Mouse (Mus musculus) heart, embryonic 10.5 days (tissue): ENCODE measurements at regions not wholly inside any gene's neighbourhood (a gene's known extent, or its start where the extent isn't known, plus 50 kb on each side); places are given as distances from the start of the nearest gene placed in this dataset.
A peak's percentile ranks its signal among the peaks of the same experiment; 100 is the strongest.

ENCODE experiments used
- DNase-seq: peaks from one replicate; pipeline ENCODE4 v3.0.0-alpha.2; 2017; ENCODE audit warnings: low spot score
- H3K27ac ChIP-seq: fragments of 300-500 bp; sonication (generic); 2 replicates; pipeline ENCODE4 v1.5.1; 2016; ENCODE audit warnings: mild to moderate bottlenecking
- H3K27me3 ChIP-seq: fragments of 300-500 bp; sonication (generic); 2 replicates; pipeline ENCODE4 v1.6.1; 2016; ENCODE audit warnings: mild to moderate bottlenecking; ENCODE audit not compliant: poor library complexity, insufficient read depth, severe bottlenecking
- H3K36me3 ChIP-seq: fragments of 300-500 bp; sonication (generic); 2 replicates; pipeline ENCODE4 v1.6.1; 2016; ENCODE audit warnings: mild to moderate bottlenecking, moderate library complexity
- H3K4me1 ChIP-seq: fragments of 300-500 bp; sonication (generic); 2 replicates; pipeline ENCODE4 v1.6.1; 2016; ENCODE audit warnings: mild to moderate bottlenecking
- H3K4me3 ChIP-seq: fragments of 300-500 bp; sonication (generic); 2 replicates; pipeline ENCODE4 v1.5.1; 2016; ENCODE audit warnings: mild to moderate bottlenecking, moderate library complexity
- H3K9me3 ChIP-seq: fragments of 300-500 bp; sonication (generic); 2 replicates; pipeline ENCODE4 v1.6.1; 2016; ENCODE audit warnings: mild to moderate bottlenecking, moderate library complexity
- WGBS: fragments of 180-500 bp; shearing (Covaris S2); methylation state at CpG from one replicate; pipeline ENCODE4 v1.1.7; 2016; 5-methylcytosine and 5-hydroxymethylcytosine counted together

DNA sequence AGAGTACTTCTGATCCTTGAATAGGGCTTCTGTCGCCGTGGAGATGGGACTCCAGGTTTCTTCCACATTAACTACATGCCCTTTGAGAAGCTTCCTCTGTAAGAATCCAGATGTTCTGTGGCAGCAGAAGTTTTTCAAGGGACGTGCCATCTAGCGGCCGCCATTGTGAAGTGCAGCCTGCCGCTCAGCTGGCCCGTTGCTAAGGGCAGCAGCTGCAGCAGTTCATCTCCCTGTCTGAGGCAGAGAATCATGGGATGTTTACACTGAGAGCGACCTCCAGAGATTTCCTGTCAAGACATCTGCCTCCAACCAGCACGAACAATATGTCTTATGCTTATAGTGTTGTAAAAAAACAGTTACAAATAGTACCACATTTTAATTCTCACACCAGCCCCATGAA is 395.0 kb upstream of the Plxna2 start:
- Histone ChIP-seq H3K4me1 (no peaks in the 10 kb centered on the region), H3K4me3 (no peak overlapping the region), H3K36me3 (no peaks in the 10 kb centered on the region), H3K27me3 (peaks cover 3% of the 10 kb centered on the region; the same call in 1 of the 2 replicates), H3K9me3 (no peaks in the 10 kb centered on the region), H3K27ac (no peak overlapping the region)
- 2% methylated on average over 9 of the region's 9 CpGs for WGBS
- DNase-seq: peak; percentile 78

DNA sequence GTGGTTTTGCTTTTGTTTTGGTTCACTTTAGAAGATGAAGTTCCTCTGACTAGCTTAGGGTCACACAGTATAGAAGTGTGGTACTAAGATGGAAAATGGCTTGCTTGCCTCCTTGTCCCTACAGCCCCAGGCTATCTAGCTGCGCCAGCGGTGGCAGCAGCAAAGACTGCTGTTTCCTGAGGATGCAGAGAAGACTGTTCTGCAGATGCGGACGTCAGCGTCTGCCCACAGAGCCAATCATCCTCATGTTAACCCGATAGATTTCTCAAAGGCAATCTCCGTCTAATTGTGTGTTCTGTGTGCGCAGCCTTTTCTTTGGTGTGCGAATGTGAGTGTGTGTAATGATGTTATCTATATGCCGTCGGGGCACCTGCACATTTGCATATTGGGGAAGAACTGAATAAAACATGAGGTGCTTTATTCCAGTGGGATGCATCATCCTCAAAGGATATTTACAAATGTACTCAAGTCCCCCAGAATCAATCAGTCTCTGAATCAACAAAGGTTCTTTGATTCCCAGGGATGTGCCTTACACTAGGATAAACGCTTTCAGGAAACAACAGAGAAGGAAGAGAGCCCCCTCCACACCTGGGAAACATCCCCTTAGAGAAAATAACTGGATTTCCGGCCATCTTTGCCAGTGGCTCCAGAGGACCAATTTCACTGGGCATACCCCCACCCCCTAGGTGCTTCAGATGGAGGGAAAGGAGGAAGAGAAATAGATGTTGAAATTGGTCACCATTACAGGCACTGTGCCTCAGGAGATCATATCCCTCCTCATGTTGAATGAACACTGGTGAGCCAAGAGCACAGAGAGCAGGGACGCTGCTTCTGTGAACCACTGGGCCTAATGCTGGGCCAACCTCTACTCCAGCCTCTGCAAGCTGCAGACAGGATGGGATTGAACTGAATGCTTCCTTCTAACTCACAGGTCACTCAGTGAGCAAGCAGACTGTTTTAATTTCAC is 409.7 kb upstream of the Plxna2 start:
- no peaks in the 10 kb centered on the region for H3K4me1 ChIP-seq
- WGBS: 48% methylated on average over 14 of the region's 14 CpGs
- 0 out of 2 replicates have a peak, but pooled peaks cover 3% of the 10 kb centered on the region for H3K27me3 ChIP-seq
- H3K36me3 ChIP-seq: no peaks in the 10 kb centered on the region
- no peak for DNase-seq
- no peak overlapping the region for H3K27ac ChIP-seq
- no peaks in the 10 kb centered on the region for H3K9me3 ChIP-seq
- no peak overlapping the region for H3K4me3 ChIP-seq

DNA sequence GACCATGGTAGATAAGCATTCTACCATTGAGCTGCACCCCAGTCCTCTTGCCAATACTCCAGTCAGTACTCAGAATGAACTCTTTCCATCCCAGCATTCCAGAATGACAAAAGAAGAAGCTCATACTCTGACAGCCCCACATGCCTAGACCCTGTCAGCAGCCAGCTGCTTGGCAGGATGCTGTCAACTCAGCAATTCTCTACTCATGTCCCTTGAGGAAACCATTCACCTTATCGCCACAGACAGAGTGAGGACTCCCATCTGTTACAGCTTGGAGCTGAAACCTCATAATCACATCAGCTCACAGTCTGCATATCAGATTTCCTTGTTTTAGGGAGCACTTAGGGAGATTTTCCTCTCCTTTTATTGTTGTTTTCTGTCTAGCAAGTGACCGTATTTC is 420.5 kb upstream of the Plxna2 start:
- Histone ChIP-seq H3K9me3 (no peaks in the 10 kb centered on the region), H3K4me3 (no peak overlapping the region), H3K4me1 (no peaks in the 10 kb centered on the region), H3K36me3 (no peaks in the 10 kb centered on the region), H3K27me3 (no peaks in the 10 kb centered on the region), H3K27ac (no peak overlapping the region)
- WGBS: 37% methylated on average over 2 of the region's 2 CpGs
- DNase-seq: no peak

DNA sequence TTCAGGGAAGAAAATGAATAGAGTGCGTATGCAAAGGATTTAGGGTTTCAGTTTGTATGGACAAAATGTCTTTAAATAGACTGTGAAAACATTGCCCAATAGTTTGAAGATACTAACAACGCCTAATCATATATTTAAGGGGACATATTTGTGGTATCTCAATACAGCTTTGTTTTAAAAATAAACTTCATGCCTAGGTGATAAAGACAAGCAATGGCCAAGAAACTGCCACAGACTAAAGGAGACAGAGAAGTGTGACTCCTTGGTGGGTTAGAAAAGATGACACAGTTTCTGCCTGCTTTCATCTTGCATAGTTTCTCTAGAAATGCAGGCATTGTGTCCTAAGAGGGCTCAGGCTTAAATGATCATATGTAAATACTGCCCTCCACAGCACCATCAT is 435.7 kb upstream of the Plxna2 start:
- H3K4me1 ChIP-seq: no peaks in the 10 kb centered on the region
- no peak overlapping the region for H3K4me3 ChIP-seq
- no peak for DNase-seq
- H3K36me3 ChIP-seq: no peaks in the 10 kb centered on the region
- H3K27me3 ChIP-seq: no peaks in the 10 kb centered on the region
- no peaks in the 10 kb centered on the region for H3K9me3 ChIP-seq
- no peak overlapping the region for H3K27ac ChIP-seq
- 71% methylated on average over 2 of the region's 2 CpGs for whole genome bisulfite sequencing

- Histone ChIP-seq H3K27ac (no peak overlapping the region), H3K27me3 (no peaks in the 10 kb centered on the region), H3K36me3 (no peaks in the 10 kb centered on the region), H3K4me3 (no peak overlapping the region), H3K9me3 (no peaks in the 10 kb centered on the region), H3K4me1 (no peaks in the 10 kb centered on the region)
- 85% methylated on average over 4 of the region's 4 CpGs for WGBS
- no peak for DNase-seq
Measured at GRCm38 (mm10) chr1:194161469-194161868, 456.5 kb upstream of the Plxna2 start.

GRCm38 (mm10) chr1:194160761-194161461 is 457.1 kb upstream of the Plxna2 start:
- Histone ChIP-seq H3K27ac (no peak overlapping the region), H3K36me3 (no peaks in the 10 kb centered on the region), H3K4me1 (no peaks in the 10 kb centered on the region), H3K4me3 (no peak overlapping the region), H3K9me3 (no peaks in the 10 kb centered on the region), H3K27me3 (no peaks in the 10 kb centered on the region)
- 74% methylated on average over 8 of the region's 8 CpGs for WGBS
- no peak for DNase-seq

DNA sequence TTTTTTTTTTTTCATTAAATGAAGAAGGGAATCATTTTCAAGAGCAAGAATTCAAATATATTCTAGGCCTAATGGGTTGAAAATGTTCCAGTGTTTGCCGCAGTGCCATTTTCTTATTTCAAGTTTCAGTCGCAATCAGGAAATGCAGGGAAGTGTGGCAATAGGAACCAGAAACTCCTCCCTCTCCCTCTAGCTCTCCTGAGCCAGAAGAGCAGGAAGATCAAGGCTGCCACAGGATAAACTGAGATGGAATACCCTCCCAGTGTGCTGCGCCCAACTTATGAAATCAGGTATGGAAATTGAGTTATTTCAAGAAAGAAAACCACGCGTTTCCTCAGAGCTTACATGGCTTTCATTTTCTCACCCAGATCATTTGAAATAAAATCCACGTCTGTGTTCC is 460.8 kb upstream of the Plxna2 start:
- H3K27me3 ChIP-seq: no peaks in the 10 kb centered on the region
- H3K27ac ChIP-seq: no peak overlapping the region
- 89% methylated on average over 6 of the region's 6 CpGs for WGBS
- no peak overlapping the region for H3K4me3 ChIP-seq
- H3K4me1 ChIP-seq: no peaks in the 10 kb centered on the region
- no peaks in the 10 kb centered on the region for H3K9me3 ChIP-seq
- DNase-seq: no peak
- no peaks in the 10 kb centered on the region for H3K36me3 ChIP-seq

- Histone ChIP-seq H3K4me3 (no peak overlapping the region), H3K27me3 (no peaks in the 10 kb centered on the region), H3K36me3 (no peaks in the 10 kb centered on the region), H3K27ac (no peak overlapping the region), H3K4me1 (no peaks in the 10 kb centered on the region), H3K9me3 (no peaks in the 10 kb centered on the region)
- WGBS: 71% methylated on average over 11 of the region's 11 CpGs
- DNase-seq: no peak
Measured at GRCm38 (mm10) chr1:194148416-194149364, 469.3 kb upstream of the Plxna2 start.

DNA sequence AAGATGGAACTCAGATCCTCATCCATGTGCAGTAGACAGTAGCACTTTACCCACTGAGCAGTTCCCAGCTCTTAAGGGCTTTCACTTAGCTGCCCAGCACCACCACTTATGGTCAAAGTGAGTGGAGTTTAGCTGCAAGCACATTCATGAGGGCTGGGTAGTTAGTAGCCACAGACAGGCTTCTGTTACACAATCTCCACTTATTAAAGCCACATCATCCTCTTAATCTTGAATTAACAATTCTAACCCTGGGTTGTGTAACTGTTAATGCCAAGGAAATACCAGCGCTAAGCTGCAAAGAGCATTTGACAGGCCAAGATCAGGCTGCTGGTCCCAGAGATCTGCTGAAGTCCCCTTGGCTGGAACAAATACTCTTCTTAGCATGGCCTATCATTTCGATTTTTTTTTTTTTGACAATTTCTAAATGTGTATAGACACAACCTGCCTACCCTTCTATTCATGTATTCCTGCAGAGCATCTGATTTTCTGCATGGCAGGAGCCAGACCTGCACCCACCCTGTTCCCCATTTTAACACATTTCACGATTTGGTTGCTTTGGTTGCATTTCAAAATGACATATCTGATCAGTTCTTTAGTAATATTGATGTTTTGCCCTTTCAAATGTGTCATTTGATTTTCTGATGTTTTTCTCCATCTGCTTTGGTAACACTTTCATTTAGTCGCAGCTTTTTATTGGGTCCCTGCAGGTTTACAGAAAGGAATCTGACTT is 500.2 kb upstream of the Plxna2 start:
- 74% methylated on average over 4 of the region's 4 CpGs for WGBS
- Histone ChIP-seq H3K27ac (no peak overlapping the region), H3K9me3 (no peaks in the 10 kb centered on the region), H3K36me3 (no peaks in the 10 kb centered on the region), H3K4me1 (no peaks in the 10 kb centered on the region), H3K4me3 (no peak overlapping the region), H3K27me3 (no peaks in the 10 kb centered on the region)
- no peak for DNase-seq

- 57% methylated on average over 1 of the region's 1 CpGs for WGBS
- Histone ChIP-seq H3K27ac (no peak overlapping the region), H3K36me3 (no peaks in the 10 kb centered on the region), H3K4me1 (peaks cover 3% of the 10 kb centered on the region; the same call in 1 of the 2 replicates), H3K4me3 (no peak overlapping the region), H3K9me3 (no peaks in the 10 kb centered on the region), H3K27me3 (no peaks in the 10 kb centered on the region)
- DNase-seq: no peak
Measured at GRCm38 (mm10) chr1:194114399-194114798, 503.6 kb upstream of the Plxna2 start.

GRCm38 (mm10) chr1:194111931-194112330 is 506.1 kb upstream of the Plxna2 start:
- DNase-seq: no peak
- Histone ChIP-seq H3K4me3 (no peak overlapping the region), H3K4me1 (peaks cover 7% of the 10 kb centered on the region; the same call in 1 of the 2 replicates), H3K27me3 (no peaks in the 10 kb centered on the region), H3K9me3 (no peaks in the 10 kb centered on the region), H3K27ac (no peak overlapping the region), H3K36me3 (no peaks in the 10 kb centered on the region)
- WGBS: 70% methylated on average over 2 of the region's 2 CpGs
